Mouse (Mus musculus): ENCODE measurements around the gene Plppr3. TPM values are rescaled to one million over a fixed set of nuclear protein-coding genes. Genes with fewer than 3 reads are reported as not detected.
A peak's percentile ranks its signal among the peaks of the same experiment; 100 is the strongest.

The Plppr3 gene
- polyA plus RNA-seq, 1 experiment = 32.4 TPM

DNA sequence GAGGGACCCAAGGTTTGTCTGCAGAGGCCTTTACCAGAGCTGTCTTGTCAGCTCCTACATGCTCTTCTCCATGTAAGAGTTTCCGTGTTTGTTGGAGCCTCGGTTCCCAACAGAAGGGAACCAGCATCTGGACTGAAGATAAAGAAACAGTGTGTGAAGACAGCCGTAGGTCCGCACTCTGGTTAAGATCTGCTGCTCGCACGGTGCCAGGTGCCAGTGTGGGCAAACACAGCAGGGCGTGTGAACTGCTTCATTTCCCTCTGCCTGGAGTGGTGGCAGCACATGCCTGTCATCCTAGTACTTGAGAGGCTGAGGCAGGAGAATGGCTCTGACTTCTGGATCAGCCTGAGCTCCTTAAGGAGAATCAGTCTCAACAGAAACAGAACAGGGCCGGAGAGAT lies 2.6 kb downstream of the Plppr3 start:
- peaks cover 6% of the 10 kb centered on the region for H3K4me1 ChIP-seq (ENCODE audit: control insufficient read depth, insufficient read depth, low read length)

GRCm38 (mm10) chr10:79866601-79867000 lies 7.8 kb downstream of the Plppr3 start:
- 66% methylated on average over 11 of the region's 11 CpGs for WGBS
- H3K27ac ChIP-seq (ENCODE audit: control insufficient read depth, insufficient read depth, low read depth, low read length, poor library complexity) = no peak overlapping the region
- TF ChIP-seq POLR2A (IDR thresholded peaks at IDR 0.05; ENCODE audit: borderline replicate concordance, control insufficient read depth, low read depth, low read length) (no peak), CTCF (IDR thresholded peaks at IDR 0.05; ENCODE audit: control insufficient read depth, insufficient read depth, low read length) (no peak)
- no peak overlapping the region for H3K4me3 ChIP-seq (replicated peaks; ENCODE audit: control insufficient read depth, low read depth, low read length)
- no peaks in the 10 kb centered on the region for H3K4me1 ChIP-seq (ENCODE audit: control insufficient read depth, insufficient read depth, low read length)

More for the DNA sequence above, 2.6 kb downstream of the Plppr3 start:
- 83% methylated on average over 8 of the region's 8 CpGs for WGBS
- H3K27ac ChIP-seq (ENCODE audit: control insufficient read depth, insufficient read depth, low read depth, low read length, poor library complexity) = no peak overlapping the region
- no peak overlapping the region for H3K4me3 ChIP-seq (replicated peaks; ENCODE audit: control insufficient read depth, low read depth, low read length)
- no peak for TF ChIP-seq CTCF (IDR thresholded peaks at IDR 0.05; ENCODE audit: control insufficient read depth, insufficient read depth, low read length)

DNA sequence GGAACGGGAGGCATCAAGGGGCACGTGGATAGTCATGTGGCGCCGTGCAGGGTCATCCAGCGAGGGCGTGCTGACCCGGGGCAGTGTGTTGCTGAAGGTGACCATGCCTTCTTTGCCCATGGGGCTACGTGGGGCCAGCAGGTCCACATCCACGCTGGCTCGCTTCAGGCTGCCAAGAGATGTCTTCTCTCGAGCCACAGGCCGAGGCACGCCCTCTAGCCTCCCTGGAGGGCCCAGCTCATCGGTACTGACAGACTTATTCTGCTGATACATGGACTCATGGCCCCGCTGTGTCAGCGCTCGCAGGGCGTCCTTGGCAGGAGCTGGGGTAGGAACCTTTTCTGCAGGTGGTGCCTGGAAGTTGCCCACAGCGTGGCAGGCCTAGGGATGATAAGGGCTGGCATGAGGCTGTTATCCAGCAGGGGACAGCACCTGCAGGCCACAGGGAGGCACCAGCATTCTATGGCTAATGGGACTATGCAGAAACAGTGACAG lies 8.6 kb downstream of the Plppr3 start:
- TF ChIP-seq CTCF (IDR thresholded peaks at IDR 0.05; ENCODE audit: control insufficient read depth, insufficient read depth, low read length) = peak; percentile 56
- TF ChIP-seq POLR2A (IDR thresholded peaks at IDR 0.05; ENCODE audit: borderline replicate concordance, control insufficient read depth, low read depth, low read length) = no peak
- peak overlapping the region; percentile 17; the same call in 1 of the 2 replicates for H3K27ac ChIP-seq (ENCODE audit: control insufficient read depth, insufficient read depth, low read depth, low read length, poor library complexity)
- no peak overlapping the region for H3K4me3 ChIP-seq (replicated peaks; ENCODE audit: control insufficient read depth, low read depth, low read length)
- 68% methylated on average over 19 of the region's 19 CpGs for WGBS
- no peaks in the 10 kb centered on the region for H3K4me1 ChIP-seq (ENCODE audit: control insufficient read depth, insufficient read depth, low read length)

- Histone ChIP-seq H3K4me1 (ENCODE audit: control insufficient read depth, insufficient read depth, low read length) (no peaks in the 10 kb centered on the region), H3K27ac (ENCODE audit: control insufficient read depth, insufficient read depth, low read depth, low read length, poor library complexity) (no peak overlapping the region), H3K4me3 (replicated peaks; ENCODE audit: control insufficient read depth, low read depth, low read length) (no peak overlapping the region)
- TF ChIP-seq POLR2A (IDR thresholded peaks at IDR 0.05; ENCODE audit: borderline replicate concordance, control insufficient read depth, low read depth, low read length) = peak; percentile 8; the same call in 1 of the 2 replicates
- TF ChIP-seq CTCF (IDR thresholded peaks at IDR 0.05; ENCODE audit: control insufficient read depth, insufficient read depth, low read length) = no peak
- 75% methylated on average over 12 of the region's 12 CpGs for WGBS
Observed at GRCm38 (mm10) chr10:79865189-79865601, 9.2 kb downstream of the Plppr3 start.

DNA sequence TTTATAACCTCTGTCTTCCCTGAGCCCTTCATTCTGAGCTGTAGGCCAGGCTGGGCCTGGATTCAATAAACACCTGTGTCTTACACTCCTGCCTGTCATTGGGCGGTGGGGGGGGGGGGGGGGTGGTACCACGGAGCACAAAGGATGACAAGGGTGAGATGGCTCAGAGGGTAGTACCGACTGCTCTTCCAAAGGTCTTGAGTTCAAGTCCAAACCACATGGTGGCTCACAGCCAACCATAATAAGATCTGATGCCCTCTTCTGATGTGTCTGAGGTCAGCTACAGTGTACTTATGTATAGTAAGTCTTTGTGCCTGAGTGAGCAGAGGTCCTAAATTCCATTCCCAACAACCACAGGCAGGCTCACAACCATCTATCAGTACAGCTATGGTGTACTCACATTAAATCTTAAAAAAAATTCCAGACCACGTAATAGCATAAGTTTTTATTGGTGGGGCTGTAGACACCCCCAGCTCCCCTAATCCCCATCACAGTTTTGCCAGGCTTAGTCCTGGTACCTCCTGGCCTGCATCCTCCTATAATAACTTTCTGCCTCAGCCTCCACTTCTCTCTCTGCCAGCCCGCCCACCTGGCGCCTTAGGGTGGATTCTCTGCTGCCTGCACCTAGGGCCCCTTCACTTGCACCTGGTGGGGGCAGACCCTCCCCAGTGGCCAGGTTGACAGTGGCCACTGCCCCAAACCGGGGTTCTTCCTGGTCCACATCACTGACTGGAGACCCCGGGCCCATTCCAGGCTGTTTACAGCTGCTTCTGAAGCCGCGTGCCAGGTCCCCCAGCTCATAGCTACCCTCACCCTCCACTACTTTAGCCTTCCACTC lies 9.9 kb downstream of the Plppr3 start:
- WGBS = 68% methylated on average over 10 of the region's 10 CpGs
- no peak for TF ChIP-seq CTCF (IDR thresholded peaks at IDR 0.05; ENCODE audit: control insufficient read depth, insufficient read depth, low read length)
- no peak for TF ChIP-seq POLR2A (IDR thresholded peaks at IDR 0.05; ENCODE audit: borderline replicate concordance, control insufficient read depth, low read depth, low read length)

GRCm38 (mm10) chr10:79862925-79863324 lies 11.5 kb downstream of the Plppr3 start:
- Histone ChIP-seq H3K4me3 (replicated peaks; ENCODE audit: control insufficient read depth, low read depth, low read length) (no peak overlapping the region), H3K4me1 (ENCODE audit: control insufficient read depth, insufficient read depth, low read length) (no peaks in the 10 kb centered on the region; the same call in 1 of the 2 replicates)
- 73% methylated on average over 10 of the region's 10 CpGs for WGBS

More for the DNA sequence above, 9.9 kb downstream of the Plppr3 start:
- no peak overlapping the region for H3K4me3 ChIP-seq (replicated peaks; ENCODE audit: control insufficient read depth, low read depth, low read length)
- no peak overlapping the region for H3K27ac ChIP-seq (ENCODE audit: control insufficient read depth, insufficient read depth, low read depth, low read length, poor library complexity)
- H3K4me1 ChIP-seq (ENCODE audit: control insufficient read depth, insufficient read depth, low read length) = no peaks in the 10 kb centered on the region

GRCm38 (mm10) chr10:79862049-79862788 lies 12.2 kb downstream of the Plppr3 start:
- no peak overlapping the region for H3K27ac ChIP-seq (ENCODE audit: control insufficient read depth, insufficient read depth, low read depth, low read length, poor library complexity)
- peaks cover 4% of the 10 kb centered on the region for H3K4me1 ChIP-seq (ENCODE audit: control insufficient read depth, insufficient read depth, low read length)
- H3K4me3 ChIP-seq (replicated peaks; ENCODE audit: control insufficient read depth, low read depth, low read length) = no peak overlapping the region
- TF ChIP-seq POLR2A (IDR thresholded peaks at IDR 0.05; ENCODE audit: borderline replicate concordance, control insufficient read depth, low read depth, low read length) (no peak), CTCF (IDR thresholded peaks at IDR 0.05; ENCODE audit: control insufficient read depth, insufficient read depth, low read length) (no peak)
- WGBS = 88% methylated on average over 23 of the region's 23 CpGs

More at GRCm38 (mm10) chr10:79862925-79863324, 11.5 kb downstream of the Plppr3 start:
- no peak for TF ChIP-seq CTCF (IDR thresholded peaks at IDR 0.05; ENCODE audit: control insufficient read depth, insufficient read depth, low read length)
- TF ChIP-seq POLR2A (IDR thresholded peaks at IDR 0.05; ENCODE audit: borderline replicate concordance, control insufficient read depth, low read depth, low read length) = no peak
- no peak overlapping the region for H3K27ac ChIP-seq (ENCODE audit: control insufficient read depth, insufficient read depth, low read depth, low read length, poor library complexity)

Measured in bone marrow, adult 2 months (tissue).